In the genomic region with DNA sequence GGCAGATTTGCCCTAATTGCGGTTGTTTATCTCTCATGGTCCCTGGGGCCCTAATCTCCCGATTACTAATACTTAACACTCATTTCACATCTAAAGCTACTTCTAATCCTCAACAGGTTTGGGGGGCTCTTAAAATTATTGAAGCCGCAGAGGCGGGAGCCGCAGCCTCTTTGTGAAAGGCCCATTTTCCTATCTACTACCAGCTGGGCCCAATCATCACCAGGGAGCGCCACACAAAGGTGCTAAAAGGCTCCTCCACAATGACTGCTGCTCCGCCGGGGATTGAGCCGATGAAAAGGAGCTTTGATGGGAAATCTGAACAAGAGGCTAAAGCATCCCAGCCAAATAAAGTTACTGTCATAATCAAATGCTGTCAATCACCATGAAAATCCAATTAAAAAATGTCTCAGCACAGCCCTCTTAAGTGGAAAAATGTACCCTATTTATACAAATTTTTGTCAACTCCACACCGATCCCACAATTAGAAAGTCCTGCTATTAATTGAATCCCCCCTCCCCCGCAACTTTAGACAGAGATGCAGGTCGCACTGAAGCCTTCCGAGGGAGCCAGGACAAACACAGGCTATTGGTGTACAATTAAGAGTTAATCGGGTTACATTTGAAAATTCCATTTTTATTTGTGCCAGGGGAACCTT, we compare ENCODE assay signal across 15 mouse cellular contexts. TPM values are rescaled to one million over a fixed set of nuclear protein-coding genes. Genes with fewer than 3 reads are reported as not detected.
DNase-seq lines count a peak whose midpoint lies in the region; ATAC-seq lines count a peak whose summit lies in the region.
"Had no signal": no experiment of that assay in that cellular context is flagged by ENCODE, and none has a peak within 500 bp of the region (broad histone marks: within the 10 kb centered on the region; RNA-seq: fewer than 3 reads in every experiment).

No protein-coding gene starts in this region.

- no peak overlapping the region for H3K4me2 ChIP-seq in neural tube, embryonic 11.5 days (ENCODE audit: low read depth)
- no peak overlapping the region for H3K4me2 ChIP-seq in hindbrain, embryonic 13.5 days
- H3K4me2 ChIP-seq: embryonic facial prominence, embryonic 15.5 days; heart, embryonic 15.5 days; limb, embryonic 15.5 days had no signal

- 24% methylated on average over 14 of the region's 14 CpGs for WGBS in heart, embryonic 10.5 days
- WGBS in neural tube, embryonic 11.5 days = 24% methylated on average over 14 of the region's 14 CpGs
- WGBS in hindbrain, embryonic 13.5 days = 13% methylated on average over 14 of the region's 14 CpGs

- H3K9me3 ChIP-seq in heart, embryonic 10.5 days = no peaks in the 10 kb centered on the region
- H3K9me3 ChIP-seq in neural tube, embryonic 11.5 days (ENCODE audit: control insufficient read depth, low read length) = no peaks in the 10 kb centered on the region
- H3K9me3 ChIP-seq in hindbrain, embryonic 13.5 days = no peaks in the 10 kb centered on the region
- H3K9me3 ChIP-seq: embryonic facial prominence, embryonic 15.5 days; heart, embryonic 15.5 days; limb, embryonic 15.5 days had no signal

- H3K4me1 ChIP-seq in heart, embryonic 10.5 days = peaks cover 23% of the 10 kb centered on the region
- H3K4me1 ChIP-seq in neural tube, embryonic 11.5 days (ENCODE audit: control insufficient read depth, insufficient read depth, low read length) = peaks cover 16% of the 10 kb centered on the region
- H3K4me1 ChIP-seq in hindbrain, embryonic 13.5 days (replicated peaks) = peaks cover 52% of the 10 kb centered on the region

- peaks cover 20% of the 10 kb centered on the region for H3K36me3 ChIP-seq in heart, embryonic 10.5 days
- no peaks in the 10 kb centered on the region for H3K36me3 ChIP-seq in neural tube, embryonic 11.5 days (ENCODE audit: control insufficient read depth, insufficient read depth, low read length)
- H3K36me3 ChIP-seq in hindbrain, embryonic 13.5 days = peaks cover 4% of the 10 kb centered on the region
- H3K36me3 ChIP-seq: embryonic facial prominence, embryonic 15.5 days had no signal

- intact Hi-C loops in heart, postnatal 36 days (cut with DNase I) = no loop called here

- peaks cover 72% of the 10 kb centered on the region for H3K27me3 ChIP-seq in heart, embryonic 10.5 days (ENCODE audit: insufficient read depth, poor library complexity, severe bottlenecking)
- no peaks in the 10 kb centered on the region for H3K27me3 ChIP-seq in neural tube, embryonic 11.5 days (ENCODE audit: control insufficient read depth, insufficient read depth, low read length)
- H3K27me3 ChIP-seq in hindbrain, embryonic 13.5 days = peaks cover 4% of the 10 kb centered on the region; the same call in 1 of the 2 replicates
- H3K27me3 ChIP-seq: embryonic facial prominence, embryonic 15.5 days; limb, embryonic 15.5 days had no signal

- peak; percentile 78 for DNase-seq in heart, embryonic 10.5 days (ENCODE audit: low spot score)
- DNase-seq in heart, postnatal 36 days = no peak
- peak; percentile 67 for DNase-seq in neural tube, embryonic 11.5 days (ENCODE audit: low spot score)
- DNase-seq in neural tube, embryonic 10.5 days (ENCODE audit: extremely low spot score, low spot score) = no peak
- DNase-seq in retina, embryonic 14.5 days (ENCODE audit: low spot score) = peak; percentile 60
- DNase-seq in thymus, postnatal 0 days (ENCODE audit: low spot score) = no peak
- no peak for DNase-seq in thymus, postnatal 14 days
- DNase-seq: cerebellum, adult 8-10 months; kidney, adult 11 months; thymus, postnatal 4 days had no signal

- H3K4me3 ChIP-seq in heart, embryonic 10.5 days = no peak overlapping the region
- H3K4me3 ChIP-seq in neural tube, embryonic 11.5 days (ENCODE audit: low read depth, low read length) = no peak overlapping the region
- H3K4me3 ChIP-seq in hindbrain, embryonic 13.5 days = no peak overlapping the region
- H3K4me3 ChIP-seq: embryonic facial prominence, embryonic 15.5 days; heart, embryonic 15.5 days; limb, embryonic 15.5 days had no signal

- H3K9ac ChIP-seq in neural tube, embryonic 11.5 days (ENCODE audit: low read length) = no peak overlapping the region
- H3K9ac ChIP-seq in hindbrain, embryonic 13.5 days = no peak overlapping the region
- H3K9ac ChIP-seq: embryonic facial prominence, embryonic 15.5 days; heart, embryonic 15.5 days; limb, embryonic 15.5 days had no signal

- peak; percentile 50; the same call in 1 of the 2 replicates for ATAC-seq in neural tube, embryonic 11.5 days (ENCODE audit: insufficient read depth, low FRiP score, low TSS enrichment)
- no peak for ATAC-seq in hindbrain, embryonic 13.5 days (ENCODE audit: low FRiP score)

- no peak overlapping the region for H3K27ac ChIP-seq in heart, embryonic 10.5 days
- 0 out of 2 replicates have a peak overlapping the region, but pooled peaks have one; percentile 35 for H3K27ac ChIP-seq in neural tube, embryonic 11.5 days (ENCODE audit: low read depth, low read length)
- peak overlapping the region; percentile 30 for H3K27ac ChIP-seq in hindbrain, embryonic 13.5 days
- H3K27ac ChIP-seq: embryonic facial prominence, embryonic 15.5 days; heart, embryonic 15.5 days; limb, embryonic 15.5 days had no signal

RNA-seq across cellular contexts. Expression of gene Skor1, which starts 33.7 kb away (rescaled TPM):
- 0.06 TPM in 1 of 2 replicates, not detected in the other for polyA plus RNA-seq in heart, embryonic 10.5 days (2016; fragmentation: Nextera tagmentation; extraction: Ambion mirVana)
- total RNA-seq in heart, postnatal 36 days (2021) = under 1 TPM; 0.08 TPM
- 7.6 and 7.7 TPM in 2 replicates for polyA plus RNA-seq in neural tube, embryonic 11.5 days (2014; fragmentation: Nextera tagmentation; extraction: Ambion mirVana)
- 18.5 and 25.5 TPM in 2 replicates for polyA plus RNA-seq in hindbrain, embryonic 13.5 days (2015; fragmentation: Nextera tagmentation; extraction: Ambion mirVana)
- polyA plus RNA-seq in thymus, postnatal 0 days (2015; fragmentation: Nextera tagmentation; extraction: Ambion mirVana) = 0.10 TPM in 1 of 2 replicates, not detected in the other
- polyA plus RNA-seq: embryonic facial prominence, embryonic 15.5 days; heart, embryonic 15.5 days; lung, embryonic 16.5 days had no signal

Comparison
In these comparisons a context has a peak if more than half of its experiments do, and no peak if none do; other contexts are left out.
1. DNase-seq: peak in heart, embryonic 10.5 days (single experiment), neural tube, embryonic 11.5 days (single experiment) and retina, embryonic 14.5 days (single experiment); none in heart, postnatal 36 days (0 of 2), neural tube, embryonic 10.5 days (single experiment), thymus, postnatal 0 days (single experiment) and thymus, postnatal 14 days (single experiment).